Mouse (Mus musculus) c-Kit-positive CD71-positive TER-119-negative erythroid progenitor cells, embryonic 14.5 days (primary cell): ENCODE measurements around the gene Batf3.

Experiments
- DNase-seq: peaks from one replicate; pipeline ENCODE4 v3.0.0-alpha.2; 2013; ENCODE audit warnings: low read depth

Gene Batf3

DNA sequence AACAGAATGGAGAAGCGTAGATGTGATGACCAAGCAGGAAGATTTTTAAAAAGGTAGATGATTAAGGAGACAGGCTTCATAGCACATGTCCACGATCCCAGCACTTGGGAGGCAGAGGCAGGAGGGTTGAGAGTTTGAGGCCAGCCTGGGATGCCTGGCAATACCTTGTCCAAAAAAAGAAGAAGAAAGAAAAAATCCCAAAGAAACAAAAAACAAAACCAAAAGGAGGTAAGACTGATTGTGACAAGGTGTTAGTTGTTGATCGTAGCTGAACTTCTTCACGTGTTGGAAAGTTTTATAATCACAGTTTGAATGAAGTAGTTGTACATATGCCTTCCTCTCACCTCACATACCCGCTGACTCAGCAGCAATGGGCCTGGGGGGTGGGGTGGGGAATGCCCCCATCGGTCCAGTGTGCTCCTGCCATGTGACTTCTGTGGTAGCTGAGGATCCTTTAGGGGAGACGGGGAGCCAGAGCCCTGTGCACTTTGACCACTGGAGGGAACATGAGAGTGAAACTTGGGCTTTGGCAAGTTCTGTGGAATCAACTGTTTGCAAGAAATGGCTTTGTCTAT is 11.3 kb upstream of the Batf3 start:
- no peak for DNase-seq

DNA sequence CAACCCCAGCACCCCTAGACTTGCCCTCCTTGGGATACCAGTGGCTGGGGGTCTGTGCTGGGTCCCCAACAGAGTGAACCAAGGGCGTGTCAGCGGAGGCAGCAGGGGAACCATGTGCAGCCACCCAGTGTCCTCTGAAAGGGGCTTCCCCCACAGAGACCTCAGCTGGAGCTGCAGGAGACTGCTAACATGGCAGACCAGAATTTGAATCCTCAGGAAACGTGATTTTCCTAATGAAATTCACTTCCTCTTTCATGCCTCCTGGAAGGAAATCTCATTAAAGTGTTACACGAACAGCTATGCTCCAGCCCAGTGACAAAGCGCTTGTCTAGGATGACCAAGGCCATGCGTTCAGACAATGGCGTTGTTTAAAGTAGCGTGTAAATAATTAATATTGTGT is 10.7 kb upstream of the Batf3 start:
- DNase-seq, result no peak

DNA sequence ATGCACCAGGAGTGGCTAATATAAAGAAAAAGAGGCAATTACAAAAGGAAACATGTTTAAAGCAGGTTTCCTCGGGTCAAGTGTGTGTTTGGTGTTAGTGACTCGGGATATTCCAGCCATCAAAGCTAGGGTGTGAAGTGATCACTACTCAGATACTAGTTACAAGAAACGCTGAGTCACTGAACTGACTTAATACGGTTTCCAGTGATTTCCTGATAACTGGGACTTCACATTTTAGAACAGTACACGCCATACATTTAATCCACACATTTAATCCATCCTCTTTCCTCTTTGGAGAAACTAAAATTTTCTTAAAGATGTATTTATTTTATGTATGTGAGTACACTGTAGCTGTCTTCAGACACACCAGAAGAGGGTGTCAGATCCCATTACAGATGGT is 9.7 kb upstream of the Batf3 start:
- DNase-seq, result no peak

DNA sequence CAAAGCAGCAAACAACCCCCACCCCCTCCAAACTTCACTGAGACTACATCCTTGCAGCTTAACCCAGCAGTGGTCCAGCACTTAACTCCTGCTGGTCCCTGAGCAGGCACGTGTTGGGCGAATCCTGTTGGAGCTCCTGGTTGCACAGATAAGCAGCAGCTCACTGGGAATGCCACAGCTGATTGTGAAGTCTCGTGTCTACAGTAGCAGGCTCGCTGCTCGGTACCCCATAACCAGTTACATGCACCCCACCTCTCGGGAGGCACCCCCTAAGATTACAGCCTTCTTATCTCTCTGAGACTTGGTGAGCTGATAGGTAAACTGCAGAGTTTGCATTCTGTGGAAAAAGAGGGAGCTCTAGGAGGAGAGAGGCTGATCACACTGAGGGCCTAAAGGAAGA is 8.3 kb upstream of the Batf3 start:
- no peak for DNase-seq

DNA sequence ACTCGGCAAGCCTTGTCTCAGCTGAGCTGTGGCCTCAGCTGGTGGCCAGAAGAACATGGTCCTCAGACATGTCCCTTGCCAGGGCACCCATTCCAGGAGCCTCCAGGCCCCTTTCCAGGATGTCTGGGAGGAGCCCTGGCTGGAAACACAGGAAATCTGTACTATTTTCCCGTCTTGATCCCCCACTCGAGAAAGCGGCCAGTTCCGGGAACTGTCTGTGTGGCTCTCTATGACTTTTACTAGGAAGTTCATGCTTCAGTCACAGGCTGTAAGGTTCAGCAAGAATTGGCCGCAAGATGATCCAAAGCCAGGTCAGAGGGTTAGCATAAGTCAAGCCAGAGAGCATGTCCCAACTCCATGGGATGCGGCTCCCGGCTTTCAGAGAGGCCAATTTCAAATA is 5.6 kb upstream of the Batf3 start:
- DNase-seq, result no peak

DNA sequence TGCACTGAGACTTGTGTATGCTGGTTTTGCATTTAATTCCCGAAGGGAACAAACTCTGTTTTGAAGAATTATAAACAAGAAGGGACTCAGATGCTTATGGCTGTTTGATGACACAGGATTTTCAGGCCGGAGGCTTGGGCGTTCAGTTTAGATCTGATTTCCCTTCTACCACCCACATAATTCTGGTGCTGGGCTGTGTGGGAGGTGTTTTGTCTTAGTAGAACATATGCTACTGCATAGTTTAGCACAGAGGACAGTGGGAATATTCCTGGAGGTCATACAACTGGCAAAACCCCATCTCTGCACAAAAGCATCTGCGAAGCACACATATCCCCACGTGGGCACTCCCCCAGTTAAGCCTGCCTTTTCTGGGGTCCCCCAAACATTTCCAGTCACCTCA is 4.1 kb upstream of the Batf3 start:
- DNase-seq, result no peak

DNA sequence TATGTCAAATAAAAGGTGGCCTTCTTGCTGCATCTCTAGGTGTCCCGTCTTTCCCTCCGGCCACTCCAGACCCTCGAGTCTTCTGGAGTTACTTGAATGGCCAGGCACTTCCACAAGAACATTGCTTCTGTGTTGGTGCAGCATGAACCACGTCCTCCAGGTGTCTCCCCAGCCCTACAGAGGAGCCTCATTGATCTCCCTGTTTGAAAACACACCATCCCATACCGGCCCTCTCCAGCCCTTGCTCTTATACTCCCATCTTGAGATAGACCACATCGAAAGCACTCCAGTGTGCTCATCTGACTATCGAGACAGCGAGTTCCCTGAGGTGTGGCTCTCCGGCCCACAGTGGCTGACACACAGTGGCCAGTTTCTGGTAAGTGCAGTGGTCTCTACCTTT is 2.6 kb upstream of the Batf3 start:
- DNase-seq, result no peak

DNA sequence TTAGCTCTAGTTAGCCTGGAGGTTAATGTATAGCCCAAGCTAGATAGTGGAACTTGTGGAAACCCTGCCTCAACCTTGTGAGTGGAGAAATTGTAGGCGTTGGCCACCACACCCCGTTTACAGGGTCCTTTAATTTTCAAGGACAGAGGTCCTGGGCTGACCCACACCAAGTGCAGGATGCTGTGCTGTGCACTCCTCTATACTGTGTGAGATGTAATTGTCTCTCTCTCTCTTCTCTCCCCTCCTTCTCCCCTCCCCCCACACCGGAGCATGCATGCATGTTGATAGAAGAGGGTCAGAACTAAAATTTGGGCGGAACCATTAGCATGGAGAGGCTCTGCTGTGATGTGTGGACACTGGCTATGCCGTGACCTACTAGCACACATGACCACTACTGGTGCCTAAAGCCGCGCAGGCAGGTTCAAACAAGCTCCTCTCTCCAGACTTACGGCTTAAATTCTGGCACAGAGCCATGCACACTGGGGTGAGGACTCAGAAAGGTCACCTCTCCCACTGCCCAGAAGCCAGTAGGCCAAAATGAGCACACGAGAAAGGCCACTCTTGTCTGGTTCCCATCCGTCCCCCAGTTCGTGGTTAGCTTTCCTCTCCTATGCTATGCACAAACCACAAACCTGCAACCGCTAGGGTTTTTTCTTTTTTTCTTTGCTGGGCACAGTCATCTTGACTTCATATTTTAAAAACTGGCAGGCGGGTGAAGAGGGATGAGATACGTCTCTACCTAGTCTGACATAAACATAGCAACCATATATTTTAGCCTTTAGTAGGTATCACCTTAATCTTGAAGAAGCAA is 571 bp upstream of the Batf3 start:
- DNase-seq, result no peak

DNA sequence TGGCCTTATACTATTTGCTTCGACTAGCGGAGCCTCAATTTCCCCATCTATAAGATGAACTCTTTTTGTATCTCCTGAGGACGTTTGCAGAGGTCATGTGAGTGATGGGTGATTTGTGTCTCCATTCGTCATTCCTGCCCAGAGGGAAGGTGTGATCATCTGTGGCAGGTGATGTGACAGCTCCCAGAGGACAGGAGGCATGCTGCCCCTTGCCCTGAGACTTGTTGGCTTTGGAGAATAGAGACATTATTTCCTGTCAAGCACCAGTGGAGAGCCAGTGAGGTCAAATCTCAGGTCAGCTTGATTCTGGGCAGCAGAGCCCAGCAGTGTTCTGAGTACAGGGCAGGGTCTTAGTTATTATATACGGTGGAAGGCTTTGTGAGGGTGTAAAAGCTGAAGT is 1.5 kb downstream of the Batf3 start:
- no peak for DNase-seq

DNA sequence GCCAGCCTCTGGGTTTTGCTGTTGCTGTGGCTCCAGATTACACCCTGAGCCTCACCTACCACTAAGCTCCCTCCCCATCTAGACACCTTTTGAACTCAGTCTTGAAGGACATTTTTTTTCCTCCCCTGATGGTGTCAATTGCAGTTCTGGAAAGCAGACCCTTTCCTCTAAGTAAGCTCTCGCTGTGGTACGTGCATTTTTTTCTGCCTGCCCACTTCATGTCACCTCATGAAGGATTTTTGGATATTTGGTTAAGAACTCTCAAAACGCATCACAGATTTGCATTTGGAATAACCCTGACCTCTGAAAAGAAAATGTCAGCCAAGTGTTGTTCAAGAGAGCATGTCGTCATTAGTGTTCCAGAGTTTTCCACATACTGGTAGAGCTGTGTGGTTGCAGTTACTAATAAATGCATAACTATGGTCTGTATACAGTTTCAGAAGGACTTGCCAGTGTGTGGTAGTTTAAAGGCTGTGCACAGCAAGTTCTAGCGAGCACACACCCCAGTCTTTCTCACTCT is 2.2 kb downstream of the Batf3 start:
- DNase-seq, result no peak

DNA sequence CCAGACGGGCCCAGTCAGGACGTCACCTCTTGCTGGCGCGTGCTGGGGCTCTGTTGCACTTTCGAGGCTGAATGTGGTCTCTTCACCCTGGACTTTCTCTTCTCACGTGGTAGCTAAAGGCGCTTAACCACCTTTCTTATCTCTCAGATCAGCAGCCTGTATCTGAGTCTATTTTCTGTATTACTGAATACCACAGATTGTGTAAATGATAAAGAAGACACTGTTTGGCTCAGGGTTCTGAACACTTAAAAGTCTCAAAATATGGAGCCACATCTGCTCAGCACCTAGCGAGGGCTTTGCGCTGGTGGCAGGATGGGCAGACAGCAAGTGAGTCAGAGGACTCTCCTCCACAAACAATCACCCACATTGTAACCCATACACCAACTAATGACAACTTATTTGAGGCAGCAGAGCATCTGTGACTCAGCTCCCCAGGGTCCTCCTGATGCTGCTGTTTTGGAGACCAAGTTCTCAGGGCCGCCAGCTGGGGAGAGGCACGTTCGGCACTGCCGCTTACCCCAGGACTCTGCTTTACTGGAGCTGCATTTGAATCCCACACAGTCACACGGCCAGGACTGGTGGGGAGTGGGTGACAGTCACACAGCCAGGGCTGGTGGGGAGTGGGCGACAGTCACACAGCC is 5.2 kb downstream of the Batf3 start:
- DNase-seq, result no peak

DNA sequence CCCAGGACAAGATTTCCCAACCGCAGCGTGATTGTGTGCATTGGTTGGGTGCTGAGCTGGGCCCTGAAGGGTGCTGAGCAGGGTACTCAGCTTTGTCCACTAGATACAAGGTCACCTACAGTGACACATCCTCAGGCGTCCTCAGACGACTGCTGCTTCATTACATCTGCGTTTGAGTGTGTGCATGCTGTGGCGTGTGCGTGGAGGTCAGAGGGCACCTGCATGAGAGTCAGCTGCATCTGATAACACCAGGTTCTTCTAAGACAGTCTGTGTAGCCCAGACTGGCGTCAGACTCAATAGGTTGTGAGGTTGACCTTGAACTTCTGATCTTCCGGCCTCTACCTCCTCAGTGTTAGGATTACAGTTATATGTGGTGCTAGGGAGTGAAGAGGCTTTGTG is 7.6 kb downstream of the Batf3 start:
- no peak for DNase-seq

DNA sequence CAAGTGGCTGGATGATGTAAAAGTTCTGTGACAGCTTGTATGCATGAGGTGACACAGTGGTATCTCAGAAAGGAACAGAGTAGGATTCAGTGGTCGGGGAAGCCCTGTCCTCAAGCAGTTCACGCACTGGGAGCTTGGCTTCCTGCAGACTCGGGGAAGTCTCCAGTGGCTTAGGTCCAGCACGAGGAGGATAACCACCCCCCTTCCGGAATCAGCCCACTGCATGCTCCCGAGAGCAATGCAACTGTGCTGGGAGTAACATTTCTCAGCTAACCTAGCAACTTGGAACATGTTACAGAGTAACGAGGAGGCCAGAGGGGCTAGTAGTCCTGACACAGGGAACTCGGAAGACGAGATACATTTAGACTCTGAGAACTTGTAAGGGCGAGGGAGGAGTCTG is 9.7 kb downstream of the Batf3 start:
- DNase-seq, result no peak

DNA sequence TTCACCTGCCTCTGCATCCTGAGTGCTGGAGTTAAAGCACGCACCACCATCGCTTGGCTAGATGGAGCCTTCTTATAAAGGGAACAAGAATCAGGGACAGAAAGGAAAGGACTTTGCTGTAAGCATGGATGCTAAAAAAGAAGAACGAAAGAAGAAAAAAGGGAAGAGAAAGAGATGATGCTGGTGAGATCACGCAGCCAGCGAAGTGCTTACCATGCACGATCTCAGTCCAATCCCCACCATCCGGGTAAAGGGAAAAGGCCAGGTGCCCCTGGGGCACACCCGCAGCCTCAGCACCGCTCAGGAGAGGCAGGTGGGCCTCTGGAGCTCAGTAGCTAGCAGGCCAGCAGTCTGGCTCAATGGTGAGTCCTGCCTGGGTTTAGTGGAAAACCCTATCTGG is 12.3 kb downstream of the Batf3 start:
- no peak for DNase-seq

DNA sequence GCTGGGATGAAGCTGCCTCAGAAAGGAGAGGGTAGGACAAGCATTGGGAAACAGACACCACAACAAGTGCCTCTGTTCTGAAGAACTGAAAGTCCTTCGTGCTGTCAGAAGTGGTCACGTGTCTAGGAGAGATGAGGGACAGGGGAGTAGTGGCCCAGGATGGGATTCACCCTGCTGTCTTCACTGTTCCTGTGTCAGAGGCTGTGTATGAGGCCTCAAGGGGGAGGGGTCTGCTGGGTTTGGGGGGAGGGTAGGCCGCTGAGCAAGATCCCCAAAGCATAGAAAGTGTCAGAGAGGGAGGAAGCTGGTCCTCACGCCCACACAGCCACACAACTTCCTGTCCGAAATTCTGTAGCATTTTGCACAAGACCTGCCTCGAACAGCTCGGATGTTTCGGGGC is 13.5 kb downstream of the Batf3 start:
- no peak for DNase-seq

DNA sequence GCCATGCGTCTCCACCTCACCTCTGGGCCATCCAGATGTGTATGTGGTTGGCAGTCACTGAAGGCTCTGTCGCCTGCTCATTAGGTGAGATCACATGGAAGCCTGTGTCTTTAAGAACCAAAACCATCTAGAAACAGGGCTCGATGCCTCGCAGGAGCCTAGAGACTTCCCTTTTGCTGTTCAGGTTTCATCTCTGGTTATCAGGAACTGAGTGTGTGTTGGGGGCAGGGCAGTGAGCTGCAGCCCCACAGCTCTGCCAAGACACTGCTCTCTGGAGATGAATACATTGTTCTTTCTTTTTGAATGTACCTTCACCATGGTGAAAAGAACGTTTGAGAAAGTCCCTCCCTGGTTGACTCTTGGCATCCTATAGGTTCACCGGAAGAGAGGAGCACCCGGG is 17.2 kb downstream of the Batf3 start:
- no peak for DNase-seq

DNA sequence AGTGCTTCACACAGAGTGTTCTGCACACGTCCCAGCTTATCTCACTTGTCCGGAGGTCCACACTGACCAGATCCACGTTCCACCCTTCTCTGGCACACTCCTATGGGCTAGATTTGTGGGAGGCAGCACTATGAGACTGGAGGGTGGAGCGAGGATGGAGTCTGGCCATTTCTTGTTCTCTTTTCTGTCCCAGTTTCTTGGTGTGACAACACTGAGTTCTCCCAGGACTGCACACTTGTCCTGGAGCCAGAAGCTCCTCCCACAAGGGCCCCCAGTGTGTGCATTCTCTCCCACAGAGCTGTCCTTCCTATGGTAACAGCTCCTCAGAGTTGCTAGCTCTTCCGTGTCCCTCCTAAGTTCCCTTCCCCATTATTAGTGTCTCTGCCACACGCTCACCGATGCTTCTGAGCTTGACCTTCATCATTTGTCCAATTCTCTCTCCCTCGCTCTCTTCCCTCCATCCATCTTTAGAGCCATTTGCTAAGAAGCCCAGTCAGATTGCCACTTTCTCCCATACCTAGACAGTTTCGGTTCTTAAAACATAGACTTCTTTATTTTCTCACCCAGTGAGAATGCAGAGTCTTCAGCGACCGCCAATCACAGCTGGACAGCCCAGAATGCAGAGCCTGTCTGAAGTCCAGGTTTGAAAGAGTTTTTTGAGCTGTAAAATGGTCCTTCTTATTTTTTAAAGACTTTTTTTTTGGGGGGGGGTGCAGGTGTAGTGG is 18.0 kb downstream of the Batf3 start:
- DNase-seq, result no peak

DNA sequence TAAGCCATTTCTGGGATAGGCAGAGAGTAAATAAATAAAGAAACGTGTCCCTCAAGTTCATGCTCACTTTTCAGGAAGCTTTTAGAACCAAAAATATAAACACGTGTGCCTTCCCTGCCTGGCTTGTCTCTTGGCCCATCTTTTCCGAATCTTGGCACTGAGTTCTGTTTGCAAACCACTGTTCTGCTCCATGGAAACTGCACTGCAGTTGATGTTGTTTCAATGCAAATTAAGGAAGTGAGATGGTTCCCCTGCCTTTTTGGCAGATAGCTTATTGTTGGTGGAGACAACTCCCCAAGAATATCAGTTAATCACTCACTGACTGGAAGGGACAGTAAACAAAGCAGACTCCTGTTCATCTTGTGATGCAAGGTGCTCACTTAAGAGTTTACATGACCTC is 25.1 kb downstream of the Batf3 start:
- no peak for DNase-seq

DNA sequence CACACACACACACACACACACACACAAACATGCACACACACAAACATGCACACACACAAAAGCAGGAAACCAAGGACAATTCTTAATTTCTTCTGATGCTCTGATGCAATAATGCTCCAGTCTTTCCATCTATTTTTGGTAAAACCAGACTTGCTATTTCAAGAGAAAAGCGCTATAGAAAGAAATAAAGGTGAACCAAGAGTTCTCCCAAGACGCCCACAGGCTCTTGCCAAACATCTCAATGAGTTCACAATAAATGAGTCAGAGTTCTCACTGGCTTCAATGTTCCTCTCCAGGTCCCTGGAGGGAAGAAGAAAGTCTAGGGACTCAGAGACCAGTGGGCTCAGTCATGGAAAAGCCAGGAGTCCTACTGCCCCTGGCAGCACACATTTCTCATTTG is 26.0 kb downstream of the Batf3 start:
- no peak for DNase-seq

DNA sequence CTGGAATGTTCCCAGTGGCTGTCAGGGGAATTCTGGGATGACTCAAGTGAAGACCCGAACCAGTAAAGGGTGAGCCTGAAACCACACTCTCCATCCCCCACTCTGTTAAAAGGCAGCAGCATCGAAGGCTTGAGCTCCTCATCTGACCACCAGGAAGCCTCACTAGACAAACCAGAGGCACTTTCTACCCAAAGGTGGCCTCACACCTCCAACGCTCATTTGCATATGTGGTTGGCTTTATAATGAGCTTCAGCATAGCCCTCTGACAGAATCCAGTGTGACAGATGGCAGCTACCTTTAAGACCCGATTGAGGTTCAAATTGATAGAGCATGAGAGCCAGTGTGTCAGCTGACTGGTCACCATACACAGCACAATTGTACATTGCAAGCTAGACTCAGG is 26.6 kb downstream of the Batf3 start:
- no peak for DNase-seq

DNA sequence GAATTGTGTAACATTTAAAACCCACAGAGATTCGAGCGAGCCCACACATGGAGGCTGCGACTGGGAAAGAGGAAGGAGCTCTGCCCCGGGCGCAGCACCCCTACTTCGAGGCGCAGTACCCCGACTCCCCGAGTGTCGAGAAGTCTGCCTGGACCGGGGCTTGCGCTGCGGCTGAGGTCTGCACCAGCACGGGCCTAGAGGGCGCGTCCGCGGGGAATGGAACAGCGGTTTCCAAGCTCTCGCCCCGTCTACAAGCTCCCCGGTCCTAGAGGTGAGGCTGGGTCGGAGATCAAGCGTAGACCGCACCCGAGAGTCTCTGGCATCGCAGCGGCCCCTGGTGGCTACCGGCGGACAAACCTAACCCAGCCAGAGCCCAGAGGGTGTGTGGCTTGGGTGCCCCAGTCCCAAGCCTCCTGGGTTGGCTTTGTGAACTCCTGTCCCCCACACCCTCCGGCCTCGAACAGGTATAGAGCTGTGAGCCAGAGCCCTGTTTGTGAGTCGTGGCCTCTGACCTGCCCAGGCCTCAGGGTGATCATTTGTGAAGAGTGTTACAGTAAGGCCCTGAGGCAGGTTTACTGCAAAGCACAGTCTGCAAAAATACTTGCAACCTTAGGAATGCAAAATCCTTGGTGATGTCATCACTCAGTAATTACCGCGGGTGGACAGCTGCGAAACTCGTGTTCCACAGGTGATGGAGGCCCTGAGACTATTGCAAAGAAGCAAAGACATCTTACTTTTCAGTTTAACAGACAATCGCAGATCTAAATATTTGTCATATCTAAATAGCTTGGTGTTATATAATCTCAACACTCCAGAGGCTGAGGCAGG is 28.4 kb downstream of the Batf3 start:
- peak; percentile 34 for DNase-seq

DNA sequence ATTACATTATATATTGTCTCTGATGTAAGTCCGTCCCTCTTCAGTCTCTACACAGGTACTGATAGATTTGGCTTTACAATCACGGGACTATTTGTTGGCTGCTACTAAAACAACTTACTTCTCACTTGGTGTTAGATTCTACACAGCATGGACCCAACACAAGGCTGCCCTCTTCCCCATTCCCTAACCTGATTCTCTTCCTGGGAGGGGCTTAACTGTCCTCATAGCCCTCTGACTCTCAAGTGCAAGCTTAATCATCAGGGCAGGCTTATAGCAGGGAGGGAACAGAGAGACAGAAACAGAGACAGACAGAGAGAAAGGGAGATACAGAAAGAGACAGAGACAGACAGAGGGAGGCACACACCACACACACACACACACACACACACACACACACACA is 34.0 kb downstream of the Batf3 start:
- no peak for DNase-seq
